Mouse (Mus musculus) megakaryocyte, adult 5-6 weeks (primary cell): Measurements from ENCODE around the gene Mapk1. TPM values are rescaled to one million over a fixed set of nuclear protein-coding genes. Genes with fewer than 3 reads are reported as not detected.

ENCODE experiments used
- ATAC-seq: 2 replicates; pipeline ENCODE4 v1.8.0; 2016; ENCODE audit warnings: mild to moderate bottlenecking, inconsistent platforms; ENCODE audit not compliant: poor library complexity, severe bottlenecking
- total RNA-seq, 2 experiments: library from RNA; stranded (forward) in 1 of 2; stranded (reverse) in 1 of 2; fragments of 153-499, 151-499 nt in 1 of 2; fragments of 221-1000, 200-1000 nt in 1 of 2; gene quantifications; 2 replicates each; pipeline versions ENCODE4 v1.2.3 to v1.2.4; 2015 to 2017

The Mapk1 gene
- total RNA-seq, 2 experiments from 2014 or later = 109 to 114 TPM

- no peak for ATAC-seq
These were observed 94.9 kb downstream of the Mapk1 start for GRCm38 (mm10) chr16:17078101-17078500.

GRCm38 (mm10) chr16:17082121-17082792 is 99.1 kb downstream of the Mapk1 start:
- ATAC-seq = no peak

GRCm38 (mm10) chr16:17085636-17086035 is 102.5 kb downstream of the Mapk1 start:
- ATAC-seq = peak; percentile 78

GRCm38 (mm10) chr16:17086241-17086640 is 103.1 kb downstream of the Mapk1 start:
- no peak for ATAC-seq

GRCm38 (mm10) chr16:17086669-17087193 is 103.5 kb downstream of the Mapk1 start:
- ATAC-seq = no peak

- ATAC-seq = no peak
These were observed 105.2 kb downstream of the Mapk1 start for GRCm38 (mm10) chr16:17088346-17088745.

GRCm38 (mm10) chr16:17096938-17097337 is 113.8 kb downstream of the Mapk1 start:
- no peak for ATAC-seq

Other genes starting within 250 kb of the Mapk1 start
- gene Spag6l, start 153.9 kb upstream of the Mapk1 start, total RNA-seq (2015) = not detected in 2 replicates
- gene Spag6l, start 153.9 kb upstream of the Mapk1 start, total RNA-seq (2017) = not detected in 2 replicates
- 1.3 TPM in 1 of 2 replicates, not detected in the other for gene Igll1, start 119.4 kb upstream of the Mapk1 start, total RNA-seq (2015)
- 0.45 and 0.51 TPM in 2 replicates for gene Igll1, start 119.4 kb upstream of the Mapk1 start, total RNA-seq (2017)
- 24.8 and 31.2 TPM in 2 replicates for gene Top3b, start 112.6 kb upstream of the Mapk1 start, total RNA-seq (2015)
- gene Top3b, start 112.6 kb upstream of the Mapk1 start, total RNA-seq (2017) = 31.6 and 41.8 TPM in 2 replicates
- gene Vpreb1, start 112.5 kb upstream of the Mapk1 start, total RNA-seq (2015) = not detected in 2 replicates
- 1.6 TPM in 1 of 2 replicates, not detected in the other for gene Vpreb1, start 112.5 kb upstream of the Mapk1 start, total RNA-seq (2017)
- gene Ppm1f, start 86.9 kb upstream of the Mapk1 start, total RNA-seq (2015) = 1.6 and 2.6 TPM in 2 replicates
- 6.5 and 7.9 TPM in 2 replicates for gene Ppm1f, start 86.9 kb upstream of the Mapk1 start, total RNA-seq (2017)
- gene Ypel1, start 86.3 kb downstream of the Mapk1 start, total RNA-seq (2015) = 0.33 and 1.0 TPM in 2 replicates
- 0.15 TPM in 1 of 2 replicates, not detected in the other for gene Ypel1, start 86.3 kb downstream of the Mapk1 start, total RNA-seq (2017)
- 64.8 and 83.6 TPM in 2 replicates for gene Ppil2, start 127.9 kb downstream of the Mapk1 start, total RNA-seq (2015)
- 104 and 111 TPM in 2 replicates for gene Ppil2, start 127.9 kb downstream of the Mapk1 start, total RNA-seq (2017)
- 6.3 and 6.5 TPM in 2 replicates for gene 2610318N02Rik, start 141.8 kb downstream of the Mapk1 start, total RNA-seq (2015)
- gene 2610318N02Rik, start 141.8 kb downstream of the Mapk1 start, total RNA-seq (2017) = 3.5 and 5.4 TPM in 2 replicates
- 76.6 and 79.4 TPM in 2 replicates for gene Sdf2l1, start 149.0 kb downstream of the Mapk1 start, total RNA-seq (2015)
- gene Sdf2l1, start 149.0 kb downstream of the Mapk1 start, total RNA-seq (2017) = 75.8 and 87.0 TPM in 2 replicates
- gene Ydjc, start 161.2 kb downstream of the Mapk1 start, total RNA-seq (2015) = 2.8 and 5.2 TPM in 2 replicates
- 2.4 and 7.0 TPM in 2 replicates for gene Ydjc, start 161.2 kb downstream of the Mapk1 start, total RNA-seq (2017)
- gene Ccdc116, start 163.8 kb downstream of the Mapk1 start, total RNA-seq (2015) = 0.13 and 1.5 TPM in 2 replicates
- gene Ccdc116, start 163.8 kb downstream of the Mapk1 start, total RNA-seq (2017) = 0.26 and 0.53 TPM in 2 replicates
- 373 and 400 TPM in 2 replicates for gene Ube2l3, start 219.3 kb downstream of the Mapk1 start, total RNA-seq (2015)
- gene Ube2l3, start 219.3 kb downstream of the Mapk1 start, total RNA-seq (2017) = 128 and 144 TPM in 2 replicates
- not detected in 2 replicates for gene Rimbp3, start 225.2 kb downstream of the Mapk1 start, total RNA-seq (2015)
- gene Rimbp3, start 225.2 kb downstream of the Mapk1 start, total RNA-seq (2017) = 0.04 TPM in 1 of 2 replicates, not detected in the other